Mouse (Mus musculus) forebrain, embryonic 14.5 days (tissue): Measurements from ENCODE around the gene Arntl2. TPM values are rescaled to one million over a fixed set of nuclear protein-coding genes. Genes with fewer than 3 reads are reported as not detected.

Experiments
- ATAC-seq: fragments of 200-750 bp; cut with Nextera tagmentation; 2 replicates; pipeline ENCODE4 v1.8.0; 2017; ENCODE audit warnings: mild to moderate bottlenecking, moderate library complexity
- DNase-seq: peaks from one replicate; pipeline ENCODE4 v3.0.0-alpha.2; 2015; ENCODE audit warnings: low spot score
- H3K27ac ChIP-seq: fragments of 300-500 bp; sonication (generic); 2 replicates; pipeline ENCODE4 v1.5.1; 2014; ENCODE audit warnings: low read depth, mild to moderate bottlenecking, control low read depth, low read length, moderate library complexity
- H3K27me3 ChIP-seq: fragments of 300-500 bp; sonication (generic); replicated peaks from 2 replicates; pipeline ENCODE4 v1.6.1; 2014; ENCODE audit warnings: low read length, control low read depth, mixed read lengths; ENCODE audit not compliant: control insufficient read depth, insufficient read depth
- H3K36me3 ChIP-seq: fragments of 300-500 bp; sonication (generic); 2 replicates; pipeline ENCODE4 v1.6.1; 2014; ENCODE audit warnings: low read length, control low read depth; ENCODE audit not compliant: control insufficient read depth, insufficient read depth
- H3K4me1 ChIP-seq: fragments of 300-500 bp; sonication (generic); 2 replicates; pipeline ENCODE4 v1.6.1; 2014; ENCODE audit warnings: antibody characterized with exemption, low read length, control low read depth; ENCODE audit not compliant: control insufficient read depth, insufficient read depth
- H3K4me2 ChIP-seq: fragments of 300-500 bp; sonication (generic); 2 replicates; pipeline ENCODE4 v1.6.1; 2014; ENCODE audit warnings: mild to moderate bottlenecking, control low read depth, low read length
- H3K4me3 ChIP-seq: fragments of 300-500 bp; sonication (generic); 2 replicates; pipeline ENCODE4 v1.5.1; 2014; ENCODE audit warnings: low read depth, low read length, control low read depth
- H3K9ac ChIP-seq: fragments of 300-500 bp; sonication (generic); 2 replicates; pipeline ENCODE4 v1.6.1; 2014; ENCODE audit warnings: mild to moderate bottlenecking, low read length, control low read depth, moderate library complexity
- H3K9me3 ChIP-seq: fragments of 300-500 bp; sonication (generic); replicated peaks from 2 replicates; pipeline ENCODE4 v1.6.1; 2016; ENCODE audit warnings: low read length, control low read depth, mixed read lengths; ENCODE audit not compliant: control insufficient read depth
- WGBS: fragments of 180-500 bp; shearing (Covaris S2); extraction: QIAGEN DNeasy Blood & Tissue Kit; methylation state at CpG from one replicate; pipeline ENCODE4 v1.1.7; 2014; 5-methylcytosine and 5-hydroxymethylcytosine counted together
- polyA plus RNA-seq: library from polyadenylated mRNA; unstranded; fragments of >200 nt; fragmentation: Nextera tagmentation; extraction: Ambion mirVana; gene quantifications from 2 replicates; pipeline ENCODE4 v1.2.1, GENCODE M21; 2014

Arntl2 gene
- polyA plus RNA-seq, 1 experiment from 2014 or later: 1.0 TPM

GRCm38 (mm10) chr6:146755679-146756078 lies 40.2 kb upstream of the Arntl2 start:
- Histone ChIP-seq H3K27me3 (no peaks in the 10 kb centered on the region), H3K4me2 (no peak overlapping the region), H3K27ac (no peak overlapping the region), H3K36me3 (no peaks in the 10 kb centered on the region), H3K9me3 (no peaks in the 10 kb centered on the region), H3K4me3 (no peak overlapping the region), H3K9ac (no peak overlapping the region), H3K4me1 (no peaks in the 10 kb centered on the region)
- DNase-seq (no peak), ATAC-seq (no peak)
- WGBS: 93% methylated on average over 4 of the region's 4 CpGs

GRCm38 (mm10) chr6:146759027-146759426 lies 36.8 kb upstream of the Arntl2 start:
- ATAC-seq (no peak), DNase-seq (no peak)
- no peak overlapping the region for H3K4me3 ChIP-seq
- no peak overlapping the region for H3K4me2 ChIP-seq
- no peaks in the 10 kb centered on the region for H3K4me1 ChIP-seq
- 97% methylated on average over 2 of the region's 2 CpGs for WGBS
- H3K36me3 ChIP-seq: no peaks in the 10 kb centered on the region
- H3K9me3 ChIP-seq: no peaks in the 10 kb centered on the region
- no peak overlapping the region for H3K9ac ChIP-seq
- H3K27ac ChIP-seq: no peak overlapping the region
- no peaks in the 10 kb centered on the region for H3K27me3 ChIP-seq

GRCm38 (mm10) chr6:146760022-146760421 lies 35.8 kb upstream of the Arntl2 start:
- 95% methylated on average over 2 of the region's 2 CpGs for WGBS
- no peak for ATAC-seq
- no peak overlapping the region for H3K27ac ChIP-seq
- H3K9ac ChIP-seq: no peak overlapping the region
- DNase-seq: no peak
- no peak overlapping the region for H3K4me2 ChIP-seq
- no peaks in the 10 kb centered on the region for H3K4me1 ChIP-seq
- H3K9me3 ChIP-seq: no peaks in the 10 kb centered on the region
- H3K27me3 ChIP-seq: no peaks in the 10 kb centered on the region
- no peak overlapping the region for H3K4me3 ChIP-seq
- no peaks in the 10 kb centered on the region for H3K36me3 ChIP-seq

- Histone ChIP-seq H3K4me2 (no peak overlapping the region), H3K27me3 (no peaks in the 10 kb centered on the region), H3K4me1 (no peaks in the 10 kb centered on the region), H3K36me3 (no peaks in the 10 kb centered on the region), H3K9ac (no peak overlapping the region), H3K9me3 (no peaks in the 10 kb centered on the region), H3K4me3 (no peak overlapping the region), H3K27ac (no peak overlapping the region)
- ATAC-seq (no peak), DNase-seq (no peak)
- WGBS: 75% methylated on average over 4 of the region's 4 CpGs
Measured at GRCm38 (mm10) chr6:146760736-146761135, 35.1 kb upstream of the Arntl2 start.

GRCm38 (mm10) chr6:146762264-146762898 lies 33.5 kb upstream of the Arntl2 start:
- ATAC-seq: no peak
- peak; percentile 52 for DNase-seq
- no peaks in the 10 kb centered on the region for H3K27me3 ChIP-seq
- no peak overlapping the region for H3K9ac ChIP-seq
- no peaks in the 10 kb centered on the region for H3K9me3 ChIP-seq
- no peak overlapping the region for H3K4me3 ChIP-seq
- 60% methylated on average over 5 of the region's 5 CpGs for WGBS
- H3K4me1 ChIP-seq: no peaks in the 10 kb centered on the region
- no peak overlapping the region for H3K27ac ChIP-seq
- H3K36me3 ChIP-seq: 0 out of 2 replicates have a peak, but pooled peaks cover 2% of the 10 kb centered on the region
- no peak overlapping the region for H3K4me2 ChIP-seq

DNA sequence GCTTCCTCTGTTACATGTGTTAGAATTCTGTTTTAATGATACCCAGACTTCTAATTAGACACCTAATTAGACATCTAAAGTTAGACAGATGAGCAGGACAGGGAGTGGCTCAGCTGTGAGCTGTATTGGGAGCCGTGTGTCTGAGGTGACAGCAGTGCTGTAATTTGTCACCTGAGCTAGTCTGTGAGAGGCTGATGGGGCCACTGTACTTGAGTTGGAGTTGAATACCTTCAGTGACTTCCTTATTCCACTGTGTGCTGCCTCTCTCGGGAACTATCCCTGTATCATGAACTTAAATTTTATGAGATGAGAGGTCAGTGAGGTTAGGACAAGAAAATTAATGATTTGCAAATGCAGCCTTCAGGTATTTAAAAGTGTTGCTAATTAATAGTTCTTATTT lies 31.3 kb upstream of the Arntl2 start:
- Histone ChIP-seq H3K4me2 (no peak overlapping the region), H3K4me1 (no peaks in the 10 kb centered on the region), H3K4me3 (no peak overlapping the region), H3K27ac (no peak overlapping the region), H3K27me3 (no peaks in the 10 kb centered on the region), H3K9me3 (no peaks in the 10 kb centered on the region), H3K9ac (no peak overlapping the region), H3K36me3 (peaks cover 21% of the 10 kb centered on the region)
- no peak for DNase-seq
- ATAC-seq: no peak
- 61% methylated on average over 2 of the region's 2 CpGs for WGBS

DNA sequence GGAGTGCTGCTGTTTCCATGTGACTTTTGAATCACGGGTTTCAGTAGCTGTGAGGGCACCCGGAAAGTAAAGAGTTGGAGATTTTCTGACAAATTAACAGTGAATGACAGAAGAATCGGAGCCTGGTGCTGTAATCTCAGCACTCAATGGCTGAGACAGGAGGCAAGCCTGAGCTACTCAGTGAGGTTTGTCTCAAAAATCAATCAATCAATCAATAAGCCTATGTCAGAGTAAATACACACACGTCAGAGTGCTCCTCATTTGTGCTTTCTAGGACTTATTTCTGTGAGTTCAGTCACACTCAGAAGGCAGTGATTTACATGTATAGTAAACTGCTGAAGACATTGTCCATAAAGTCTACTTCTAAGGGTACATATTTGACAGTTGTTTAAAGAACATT lies 30.6 kb upstream of the Arntl2 start:
- DNase-seq (no peak), ATAC-seq (no peak)
- Histone ChIP-seq H3K4me1 (no peaks in the 10 kb centered on the region), H3K36me3 (peaks cover 25% of the 10 kb centered on the region), H3K9me3 (no peaks in the 10 kb centered on the region), H3K27ac (no peak overlapping the region), H3K4me3 (no peak overlapping the region), H3K27me3 (no peaks in the 10 kb centered on the region), H3K4me2 (no peak overlapping the region), H3K9ac (no peak overlapping the region)
- WGBS: 86% methylated on average over 4 of the region's 4 CpGs

- H3K9ac ChIP-seq: no peak overlapping the region
- H3K36me3 ChIP-seq: peaks cover 49% of the 10 kb centered on the region
- no peak for DNase-seq
- no peak for ATAC-seq
- no peak overlapping the region for H3K4me2 ChIP-seq
- no peaks in the 10 kb centered on the region for H3K4me1 ChIP-seq
- no peaks in the 10 kb centered on the region for H3K9me3 ChIP-seq
- WGBS: 94% methylated on average over 10 of the region's 10 CpGs
- no peak overlapping the region for H3K27ac ChIP-seq
- no peak overlapping the region for H3K4me3 ChIP-seq
- H3K27me3 ChIP-seq: no peaks in the 10 kb centered on the region
Measured at GRCm38 (mm10) chr6:146768813-146769404, 26.9 kb upstream of the Arntl2 start.

GRCm38 (mm10) chr6:146770005-146770745 lies 25.7 kb upstream of the Arntl2 start:
- H3K4me3 ChIP-seq: no peak overlapping the region
- WGBS: 81% methylated on average over 6 of the region's 6 CpGs
- no peak for ATAC-seq
- no peaks in the 10 kb centered on the region for H3K4me1 ChIP-seq
- H3K27me3 ChIP-seq: no peaks in the 10 kb centered on the region
- no peak overlapping the region for H3K4me2 ChIP-seq
- H3K27ac ChIP-seq: no peak overlapping the region
- H3K9me3 ChIP-seq: no peaks in the 10 kb centered on the region
- peaks cover 61% of the 10 kb centered on the region for H3K36me3 ChIP-seq
- no peak overlapping the region for H3K9ac ChIP-seq
- DNase-seq: no peak
